Mouse (Mus musculus) ovary, postnatal 36 days (tissue): Measurements from ENCODE around the gene Pid1.

Source experiments
- DNase-seq: peaks from one replicate; pipeline ENCODE4 v3.0.0; 2022; ENCODE audit warnings: low spot score, mixed read lengths

The Pid1 gene

GRCm38 (mm10) chr1:84056884-84057630, 306.9 kb downstream of the Pid1 start:
- no peak for DNase-seq

GRCm38 (mm10) chr1:84056306-84056705, 307.7 kb downstream of the Pid1 start:
- DNase-seq = no peak

- no peak for DNase-seq
Observed at GRCm38 (mm10) chr1:84025746-84026145, 338.2 kb downstream of the Pid1 start.

GRCm38 (mm10) chr1:84012871-84013375, 351.1 kb downstream of the Pid1 start:
- DNase-seq = no peak

- DNase-seq = no peak
Observed at GRCm38 (mm10) chr1:84002630-84003029, 361.4 kb downstream of the Pid1 start.
